Mouse (Mus musculus) yolk sac, embryonic 10.5 days (tissue): ENCODE measurements around the gene Ociad1.
"Not testable (repeated sequence)": the region's sequence is repeated elsewhere in the genome, so short reads cannot be mapped to it uniquely, and the experiment has no call there.

Experiments
- DNase-seq: peaks from one replicate; pipeline ENCODE4 v3.0.0-alpha.2; 2017; ENCODE audit warnings: low spot score

Ociad1 gene

DNA sequence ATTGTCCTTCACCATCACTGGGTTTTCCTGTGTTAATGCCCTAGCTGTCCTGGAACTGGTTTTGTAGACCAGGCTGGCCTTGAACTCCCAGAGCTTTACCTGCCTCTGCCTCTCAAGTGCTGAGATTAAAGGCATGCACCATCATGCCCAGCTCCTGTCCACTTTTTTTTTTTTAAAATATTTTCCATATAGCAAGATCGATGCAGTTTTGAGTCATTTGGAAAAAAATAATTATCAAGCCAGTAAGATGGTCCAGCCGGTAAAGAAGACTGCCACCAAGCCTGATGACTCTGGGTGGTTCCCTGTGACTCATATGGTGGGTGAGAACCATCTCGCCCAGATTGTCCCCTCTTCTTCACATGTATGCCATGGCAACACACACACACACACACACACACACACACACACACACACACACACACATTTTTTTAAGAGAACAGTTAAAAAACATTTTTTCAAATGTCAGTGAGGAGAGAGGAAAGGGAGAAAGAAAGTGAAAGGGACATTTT, 7.1 kb upstream of the Ociad1 start:
- no peak for DNase-seq

DNA sequence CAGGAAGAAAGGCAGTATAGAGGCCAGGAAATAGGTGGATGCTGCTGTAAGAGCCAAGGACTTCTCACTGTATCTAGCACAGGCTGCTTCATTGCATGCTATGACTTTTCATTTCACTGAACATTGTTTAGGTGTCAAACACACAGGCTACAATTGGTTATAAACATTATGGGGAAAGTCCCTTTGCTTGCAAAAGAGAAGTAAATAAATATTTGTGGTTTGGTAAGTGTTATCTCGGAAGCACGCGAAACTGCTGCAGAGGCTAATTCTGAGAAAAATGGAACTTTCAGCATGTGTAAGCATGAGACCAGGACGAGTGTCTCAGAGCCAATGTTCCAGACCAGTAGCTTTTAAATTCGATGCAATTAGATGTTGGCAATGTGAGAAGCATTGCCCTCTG, 6.0 kb upstream of the Ociad1 start:
- no peak for DNase-seq

DNA sequence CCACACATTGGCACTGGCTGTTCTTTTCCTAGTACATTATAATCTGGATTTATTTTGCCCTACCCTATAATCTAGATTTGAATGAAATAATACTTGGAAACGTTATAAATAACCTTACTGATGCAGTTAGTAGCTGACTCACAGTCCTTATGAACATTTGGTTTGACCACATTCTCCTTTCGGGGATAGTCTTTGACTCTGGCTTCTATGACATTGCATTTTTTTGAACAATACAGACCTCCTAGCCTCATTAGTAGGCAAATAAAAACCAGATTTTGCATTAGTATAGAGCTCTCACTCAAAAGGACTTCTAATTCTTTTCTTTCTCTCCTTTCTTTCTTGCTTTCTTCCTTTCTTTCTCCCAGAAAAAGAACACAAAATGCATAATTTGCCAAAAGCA, 2.7 kb upstream of the Ociad1 start:
- no peak for DNase-seq

DNA sequence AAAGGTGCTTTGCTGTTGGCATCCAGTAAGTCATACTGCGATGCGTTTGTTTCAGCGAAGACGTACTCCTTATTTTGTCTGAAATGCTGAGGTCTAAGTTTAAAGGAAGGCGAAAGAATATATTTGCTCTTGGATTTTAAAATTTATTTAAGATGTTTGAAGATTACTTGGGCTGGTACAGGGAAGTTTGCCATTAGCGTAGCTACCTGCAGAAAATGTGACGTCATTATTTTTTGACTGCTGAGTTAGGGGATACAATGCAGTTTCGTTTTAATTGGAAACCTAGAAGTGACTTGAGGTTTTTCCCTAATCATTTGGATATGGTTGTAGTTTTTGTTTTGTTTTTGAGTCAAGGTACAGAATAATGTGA, 859 bp downstream of the Ociad1 start:
- no peak for DNase-seq

DNA sequence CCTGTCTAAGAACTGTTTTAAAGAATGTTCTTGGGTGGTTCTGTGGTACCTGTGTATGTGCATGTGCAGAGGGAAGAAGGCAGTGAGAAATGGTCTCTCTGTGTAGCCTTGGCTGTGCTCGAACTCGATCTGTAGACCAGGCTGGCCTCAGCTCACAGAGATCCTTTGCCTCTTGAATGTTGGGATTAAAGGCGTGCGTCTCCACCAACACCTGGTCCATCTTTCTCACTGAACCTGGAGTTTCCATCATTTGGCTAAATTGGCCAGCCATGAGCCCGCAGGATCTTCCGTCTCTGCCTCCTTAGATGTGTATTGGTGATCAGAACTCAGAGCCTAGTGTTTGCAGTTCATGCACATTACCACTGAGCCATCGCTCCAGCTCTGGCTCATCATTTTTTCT, 2.4 kb downstream of the Ociad1 start:
- no peak for DNase-seq

DNA sequence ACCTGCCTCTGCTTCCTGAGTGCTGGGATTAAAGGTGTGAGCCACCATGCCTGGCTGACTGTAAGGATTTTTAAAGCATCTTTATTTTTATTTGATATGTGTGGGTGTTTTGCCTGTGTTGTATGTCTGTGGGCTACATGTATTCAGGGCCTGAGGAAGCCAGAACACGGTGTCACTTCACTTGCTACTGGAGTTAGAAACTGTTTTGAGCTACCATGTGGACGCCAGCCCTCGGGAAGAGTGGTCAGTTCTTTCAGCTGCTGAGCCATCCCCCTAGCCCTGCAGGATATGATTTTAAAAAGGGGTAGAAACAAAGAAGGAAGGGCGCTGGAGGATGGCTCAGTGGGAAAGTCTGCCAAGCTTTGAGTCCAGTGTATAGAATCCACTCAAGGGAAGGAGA, 3.3 kb downstream of the Ociad1 start:
- DNase-seq: no peak

DNA sequence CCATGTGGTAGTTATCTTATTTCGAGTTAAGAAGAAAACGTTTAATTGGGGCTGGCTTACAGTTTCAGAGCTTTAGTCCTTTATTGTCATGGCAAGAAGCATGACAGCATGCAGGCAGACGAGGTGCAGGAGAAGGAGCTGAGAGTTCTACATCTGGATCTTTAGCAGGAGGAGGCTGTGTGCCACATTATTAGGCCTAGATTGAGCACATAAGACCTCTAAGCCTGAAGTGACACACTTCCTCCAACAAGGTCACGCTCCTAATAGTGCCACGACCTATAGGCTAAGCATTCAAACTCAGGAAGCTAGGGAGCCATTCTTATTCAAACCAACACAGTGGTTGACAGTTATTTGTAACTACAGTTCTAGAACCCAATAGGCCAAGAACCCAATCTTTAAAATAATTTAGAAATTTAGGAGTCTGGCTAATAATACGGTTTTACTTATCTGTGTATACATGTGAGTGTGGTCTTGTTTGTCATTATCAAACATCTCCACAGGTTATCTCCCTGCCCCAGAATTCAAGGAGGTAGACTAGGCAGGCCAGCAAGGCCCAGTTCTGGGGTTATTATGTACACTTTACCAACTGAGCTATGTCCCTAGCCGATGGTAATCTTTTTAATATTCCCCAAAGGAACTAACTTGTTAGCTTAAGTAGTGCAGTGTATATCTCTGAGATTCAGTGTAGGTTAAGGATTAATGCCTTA, 9.2 kb downstream of the Ociad1 start:
- DNase-seq: no peak

DNA sequence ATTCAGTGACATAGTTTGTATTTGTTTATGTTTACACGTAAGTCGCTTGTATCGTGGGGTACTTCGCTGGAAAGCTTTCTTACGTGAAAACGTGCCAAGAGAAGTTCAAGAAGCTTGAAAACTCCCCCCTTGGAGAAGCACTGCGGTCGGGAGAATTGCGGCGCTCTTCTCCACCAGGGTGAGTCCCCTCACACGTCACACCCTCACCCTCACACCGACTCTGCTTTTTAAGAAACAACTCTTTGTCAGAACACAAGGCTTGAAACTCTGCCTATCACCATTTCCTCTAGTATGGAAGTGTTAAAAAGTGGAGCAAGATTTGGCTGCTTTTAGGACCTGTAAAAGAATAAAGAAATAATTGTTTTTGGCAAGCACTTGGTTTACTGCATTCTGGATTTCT, 11.9 kb downstream of the Ociad1 start:
- DNase-seq: no peak

DNA sequence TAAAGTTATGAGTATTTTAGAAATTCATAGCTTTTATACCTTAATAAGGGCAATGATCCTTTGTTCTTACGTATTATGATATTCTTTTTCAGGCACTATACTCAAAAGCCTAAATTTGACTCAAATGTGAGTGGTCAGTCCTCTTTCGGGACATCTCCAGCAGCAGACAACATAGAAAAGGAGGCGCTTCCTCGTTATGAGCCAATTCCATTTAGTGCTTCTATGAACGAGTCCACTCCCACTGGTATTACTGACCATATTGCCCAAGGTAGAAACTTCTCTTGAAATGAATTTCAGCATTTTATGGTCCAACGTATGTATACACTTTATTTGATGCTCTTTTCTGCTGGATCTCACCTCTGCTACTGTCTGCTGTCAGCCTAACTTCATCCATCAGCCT, 13.9 kb downstream of the Ociad1 start:
- no peak for DNase-seq

DNA sequence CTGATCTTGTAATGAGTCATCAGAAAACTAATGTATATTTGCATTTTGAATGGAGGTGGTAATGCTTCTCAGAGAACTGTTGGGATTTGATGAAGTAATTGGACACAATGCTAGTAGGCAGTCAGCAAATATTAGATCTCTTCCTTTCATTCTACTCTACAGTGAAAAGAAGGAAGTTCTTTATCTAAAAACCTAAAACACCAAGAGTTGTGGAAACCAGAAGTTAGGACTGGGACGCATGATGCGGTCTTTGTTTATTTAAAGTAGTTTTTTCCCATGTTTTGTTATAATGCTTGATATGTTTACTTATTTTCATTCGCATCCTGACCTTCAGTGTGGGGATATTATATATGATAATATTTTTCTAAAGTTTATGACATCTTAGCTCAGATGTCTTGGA, 14.7 kb downstream of the Ociad1 start:
- DNase-seq: no peak

DNA sequence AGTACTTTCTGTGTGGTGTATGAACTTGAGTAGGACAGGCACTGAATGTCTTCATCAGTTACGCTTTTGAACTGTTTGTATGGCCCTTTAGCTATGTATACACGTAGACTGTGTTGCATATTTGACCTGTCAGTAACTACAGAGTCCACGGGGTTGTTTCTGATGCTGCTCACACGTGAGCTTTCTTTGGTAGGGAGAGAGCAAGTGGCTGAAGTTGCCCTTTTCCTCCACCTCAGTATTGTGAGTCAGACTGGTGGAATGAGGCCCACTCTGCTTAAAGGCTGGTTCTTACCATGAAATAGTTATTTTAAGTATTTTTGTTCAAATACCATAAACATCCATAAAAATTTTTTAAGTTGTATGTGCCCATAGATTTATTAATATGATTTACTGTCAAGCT, 16.9 kb downstream of the Ociad1 start:
- DNase-seq: no peak

DNA sequence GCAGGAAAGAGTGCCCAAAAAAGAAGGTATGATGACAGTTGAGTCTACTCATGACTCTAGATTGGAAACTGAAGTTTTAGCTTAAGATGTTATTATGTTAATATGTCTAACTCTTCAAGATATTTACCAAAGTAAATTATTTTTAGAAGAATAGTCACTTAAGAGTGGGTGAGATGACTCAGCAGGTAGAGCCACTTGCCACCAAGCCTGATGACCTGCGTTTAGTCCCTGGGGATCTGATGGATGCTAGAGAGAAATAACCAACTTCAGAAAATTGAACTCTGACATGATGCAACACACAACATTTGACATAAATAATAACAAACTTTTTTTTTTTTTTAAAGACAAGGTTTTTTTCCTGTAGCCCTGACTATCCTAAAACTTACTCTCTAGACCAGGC, 17.8 kb downstream of the Ociad1 start:
- DNase-seq: no peak

DNA sequence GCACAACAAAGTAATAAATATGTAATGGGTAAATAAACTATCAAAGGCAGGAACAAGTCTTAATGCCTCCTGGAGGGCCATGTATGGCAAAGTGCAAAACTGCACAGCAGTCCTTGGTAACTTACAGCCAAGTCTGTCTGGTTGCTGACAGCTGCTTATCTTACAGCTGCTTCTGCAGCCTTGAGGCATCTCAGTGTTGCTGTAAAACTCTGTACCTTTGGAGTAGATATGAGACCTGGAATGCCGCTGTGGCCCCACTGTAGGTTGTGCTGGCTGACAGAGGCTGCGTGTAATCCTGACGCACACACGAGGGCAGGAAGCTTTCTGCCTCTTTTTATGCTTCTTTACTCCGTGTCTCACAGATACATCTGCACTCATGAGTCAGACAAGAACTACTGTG, 18.9 kb downstream of the Ociad1 start:
- peak; percentile 28 for DNase-seq

DNA sequence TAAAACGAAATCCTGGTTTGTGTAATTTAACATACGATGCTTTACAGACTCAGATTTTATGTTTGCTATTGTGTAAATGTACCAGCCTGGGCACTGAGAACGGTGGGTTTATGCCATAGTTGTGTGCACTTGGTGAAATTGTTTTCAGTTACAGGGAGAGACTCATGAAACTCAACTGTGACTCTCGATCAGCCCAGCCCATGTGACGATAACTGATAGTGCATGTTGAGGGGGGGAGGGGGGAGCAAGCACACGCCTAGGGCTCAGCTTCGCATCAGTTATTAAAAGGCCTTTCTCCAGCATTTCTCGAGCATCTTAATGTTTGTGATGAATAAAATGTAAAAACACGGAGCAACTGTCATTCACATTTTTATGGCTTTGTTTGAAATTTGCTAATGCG, 21.0 kb downstream of the Ociad1 start:
- no peak for DNase-seq

DNA sequence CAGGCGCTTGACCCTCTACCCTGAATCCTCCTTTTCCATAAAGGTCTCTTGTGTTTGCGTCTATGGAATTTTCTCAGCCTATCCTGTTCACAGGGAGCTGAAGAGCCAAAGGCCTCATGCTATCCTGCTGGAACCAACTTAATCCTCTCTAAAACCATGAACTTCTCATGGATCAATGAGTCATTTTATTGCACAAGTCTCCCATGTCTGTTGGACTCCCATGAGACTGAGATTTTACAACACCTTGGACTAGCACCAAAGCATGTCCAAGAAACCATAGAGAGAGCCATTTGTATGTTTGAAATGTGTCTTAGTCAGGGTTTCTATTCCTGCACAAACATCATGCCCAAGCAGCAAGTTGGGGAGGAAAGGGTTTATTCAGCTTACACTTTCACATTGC, 22.1 kb downstream of the Ociad1 start:
- DNase-seq: no peak

DNA sequence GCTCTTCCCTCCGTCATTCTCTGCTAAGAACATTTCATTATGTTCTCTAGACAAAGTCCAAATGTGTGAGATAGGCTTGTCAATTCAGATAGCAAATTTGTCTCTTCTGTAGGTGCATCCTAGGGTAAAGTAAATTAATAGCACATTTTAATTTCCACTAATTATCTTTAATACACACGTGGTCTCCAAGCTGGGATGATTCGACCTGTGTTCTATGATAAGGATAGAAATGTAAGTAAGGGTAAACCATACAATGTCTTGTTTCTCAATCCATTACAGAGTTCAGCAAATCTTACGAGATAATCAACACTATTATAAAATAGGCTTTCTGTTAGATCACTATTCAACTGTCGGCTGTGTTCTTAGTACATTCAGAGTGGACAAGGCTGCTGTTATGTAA, 26.7 kb downstream of the Ociad1 start:
- DNase-seq: no peak

DNA sequence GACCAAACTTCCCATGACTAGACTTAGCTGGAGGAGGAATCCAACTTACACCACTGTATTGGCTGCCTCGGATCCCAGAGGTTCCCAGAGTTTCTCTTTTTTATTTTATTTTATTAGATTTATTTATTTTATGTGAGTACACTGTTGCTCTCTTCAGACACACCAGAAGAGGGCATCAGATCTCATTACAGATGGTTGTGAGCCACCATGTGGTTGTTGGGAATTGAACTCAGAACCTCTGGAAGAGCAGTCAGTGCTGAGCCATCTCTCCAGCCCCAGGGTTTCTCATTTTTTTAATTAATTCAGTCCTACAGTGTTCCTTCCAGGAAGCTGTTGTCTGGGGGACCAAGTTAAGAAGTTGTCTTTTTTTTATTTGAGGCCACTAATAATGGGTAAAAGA, 30.1 kb downstream of the Ociad1 start:
- not testable (repeated sequence) for DNase-seq

DNA sequence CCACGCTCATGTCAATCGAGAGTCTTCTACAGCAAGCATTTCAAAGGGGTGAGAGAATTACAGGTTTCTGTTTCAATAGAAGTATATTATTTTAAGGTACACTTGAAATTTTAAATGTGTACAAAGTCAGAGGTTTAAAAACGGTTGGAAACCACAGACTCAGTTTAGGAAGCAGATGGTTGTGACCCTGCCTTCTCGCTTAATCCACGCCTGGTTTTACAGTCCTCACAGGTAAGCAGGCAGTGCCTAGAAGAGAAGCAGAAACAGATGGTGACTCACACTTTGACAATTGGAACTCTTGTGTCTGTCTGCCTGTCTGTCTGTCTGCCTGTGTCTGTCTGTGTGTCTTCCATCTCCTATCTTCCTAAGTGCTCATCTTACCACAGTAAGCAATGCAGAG, 31.0 kb downstream of the Ociad1 start:
- no peak for DNase-seq

DNA sequence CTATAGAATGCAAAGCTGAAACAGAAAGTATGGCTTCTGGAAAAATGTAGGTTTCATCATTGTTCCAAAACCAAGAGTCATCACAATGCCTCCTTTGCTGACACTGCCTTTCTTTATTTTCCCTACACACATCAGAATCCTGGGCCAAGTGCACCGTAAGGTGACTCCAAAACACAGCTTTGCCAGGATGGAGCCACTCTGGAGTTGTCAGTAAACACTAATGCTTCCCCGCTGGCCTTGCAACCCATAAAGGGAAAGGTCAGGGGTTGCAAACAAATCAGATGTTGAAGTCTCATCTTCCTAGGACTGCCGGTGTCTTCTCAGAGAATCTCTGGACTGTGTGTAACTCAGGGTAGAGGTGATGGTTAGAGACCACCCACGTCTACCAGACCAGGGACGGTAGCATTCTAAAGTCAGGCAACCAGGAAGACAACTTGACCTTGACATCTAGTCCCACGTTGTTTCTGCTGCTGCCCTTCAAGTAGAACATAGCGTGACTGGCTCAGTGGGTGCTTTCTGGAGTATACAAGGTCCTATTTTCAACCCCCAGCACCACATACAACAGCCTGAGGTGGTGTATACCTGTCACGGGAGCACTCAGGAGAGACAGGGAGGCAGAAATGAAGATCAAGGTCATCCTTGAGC, 32.1 kb downstream of the Ociad1 start:
- DNase-seq: no peak

DNA sequence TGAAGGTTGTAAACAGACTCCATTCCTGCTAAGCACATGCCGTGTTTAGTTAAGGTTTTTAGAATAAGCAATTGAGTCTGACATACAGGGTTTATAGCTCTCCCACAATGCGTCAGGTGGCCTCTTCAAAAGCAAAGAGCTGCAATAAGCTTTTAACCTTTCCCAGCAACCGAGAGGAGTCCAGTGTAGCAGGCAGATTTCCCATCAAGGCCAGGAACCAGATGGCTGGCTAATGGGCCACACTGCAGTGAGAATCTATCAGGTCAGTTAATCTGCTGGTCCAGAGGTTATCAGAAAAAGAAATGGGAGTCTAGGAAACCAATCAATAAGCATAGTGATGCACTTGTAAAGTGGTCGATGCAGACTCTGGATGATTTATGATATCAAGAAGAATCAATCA, 38.4 kb downstream of the Ociad1 start:
- no peak for DNase-seq

DNA sequence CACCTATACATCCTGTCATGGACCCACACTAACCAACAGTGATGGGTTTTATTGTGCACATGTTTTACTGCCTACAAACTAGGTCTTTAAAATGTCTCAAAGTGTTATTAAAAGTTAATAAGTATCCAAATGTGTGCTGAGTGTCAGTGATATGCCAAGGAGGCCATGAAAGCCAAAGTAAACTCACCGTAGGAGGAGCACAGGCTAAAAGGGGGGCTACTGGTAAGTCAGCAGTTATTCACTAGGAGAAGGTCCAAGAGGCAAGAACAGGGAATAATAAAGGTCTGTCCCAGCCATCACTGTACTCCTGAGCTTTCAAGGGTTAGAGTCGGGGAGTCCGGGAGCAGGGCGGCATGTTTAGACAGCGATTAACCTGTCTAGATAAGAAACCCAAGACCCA, 43.9 kb downstream of the Ociad1 start:
- no peak for DNase-seq

DNA sequence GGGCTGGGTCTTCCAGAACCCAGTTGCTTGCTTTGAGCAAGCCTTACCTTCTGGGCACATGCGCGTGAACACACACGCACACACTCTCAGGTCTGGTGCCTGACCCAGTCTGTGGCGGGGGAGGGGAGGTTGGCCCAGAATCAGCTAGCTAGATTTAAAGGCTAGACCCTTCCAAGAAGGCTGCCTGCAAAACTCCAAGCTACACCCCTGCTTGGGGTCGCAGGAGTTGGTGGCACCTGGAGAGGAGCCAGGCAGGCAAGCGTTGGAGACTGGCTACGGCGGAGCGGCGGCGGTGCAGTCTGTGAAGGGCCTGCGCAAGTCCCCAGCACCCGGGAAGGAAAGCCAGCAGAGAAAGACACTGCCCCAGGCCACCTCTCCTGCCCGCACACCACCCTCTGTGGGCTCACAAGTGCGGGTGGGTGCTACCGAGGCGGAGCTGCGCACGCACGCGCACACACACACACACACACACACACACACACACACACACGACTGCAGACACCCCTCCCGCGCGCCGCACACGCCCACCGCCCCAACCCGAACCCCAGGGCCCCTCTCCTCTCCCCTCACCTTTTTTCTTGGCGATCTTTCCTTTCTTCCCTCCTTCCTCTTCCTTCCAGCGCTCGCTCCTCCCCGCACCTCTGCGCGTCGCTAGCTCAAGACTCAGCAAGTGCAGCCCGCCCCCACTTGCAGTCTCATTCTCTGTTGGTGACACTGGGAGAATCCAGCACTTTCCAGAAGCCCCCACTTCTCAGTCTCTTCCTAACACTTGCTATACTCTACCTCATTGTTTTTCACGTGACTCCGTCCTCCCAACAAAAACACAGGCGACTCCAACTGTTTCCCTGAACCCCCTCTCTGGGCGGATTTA, 45.6 kb downstream of the Ociad1 start:
- no peak for DNase-seq

DNA sequence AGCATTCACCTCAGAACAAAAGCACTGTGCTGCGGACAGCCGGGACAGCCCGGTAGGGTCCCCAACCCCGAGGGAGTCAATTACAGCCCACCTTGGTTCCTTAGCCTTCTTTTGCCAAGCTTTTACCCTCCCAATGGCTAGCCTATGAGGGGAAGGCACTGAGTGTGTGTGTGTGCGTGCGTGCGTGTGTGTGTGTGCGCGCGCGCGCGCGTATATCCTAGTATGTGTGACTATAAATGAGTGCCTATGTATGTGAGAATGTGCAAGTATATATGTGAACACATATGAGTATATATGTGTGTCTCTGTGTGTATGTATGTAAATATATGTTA, 46.2 kb downstream of the Ociad1 start:
- DNase-seq: no peak
